Mouse (Mus musculus) C2C12 (cell line): ENCODE measurements around the gene Mkrn3.

Experiments
- CTCF ChIP-seq: IDR thresholded peaks from one replicate; pipeline ENCODE4 v1.5.1; 2011; ENCODE audit not compliant: control insufficient read depth, insufficient read depth, insufficient read length
- USF1 ChIP-seq: IDR thresholded peaks from one replicate; pipeline ENCODE4 v1.6.1; 2011; ENCODE audit warnings: low read depth, mild to moderate bottlenecking, control low read depth, moderate library complexity

GRCm38 (mm10) chr7:62428337-62428736 is 8.4 kb upstream of the Mkrn3 start:
- TF ChIP-seq USF1 (no peak), CTCF (no peak)
